Mouse (Mus musculus) forebrain, embryonic 13.5 days (tissue): ENCODE data around the gene Ttc30a1. TPM values are rescaled to one million over a fixed set of nuclear protein-coding genes. Genes with fewer than 3 reads are reported as not detected.
A peak's percentile ranks its signal among the peaks of the same experiment; 100 is the strongest.
"Not testable (repeated sequence)": the region's sequence is repeated elsewhere in the genome, so short reads cannot be mapped to it uniquely, and the experiment has no call there.

Experiments used
- ATAC-seq: fragments of 200-750 bp; cut with Nextera tagmentation; 2 replicates; pipeline ENCODE4 v1.8.0; 2017
- H3K27ac ChIP-seq: fragments of 300-500 bp; sonication (generic); 2 replicates; pipeline ENCODE4 v1.5.1; 2015; ENCODE audit warnings: inconsistent platforms, mild to moderate bottlenecking, moderate library complexity
- H3K27me3 ChIP-seq: fragments of 300-500 bp; sonication (generic); 2 replicates; pipeline ENCODE4 v1.6.1; 2015; ENCODE audit warnings: mild to moderate bottlenecking, inconsistent platforms
- H3K36me3 ChIP-seq: fragments of 300-500 bp; sonication (generic); 2 replicates; pipeline ENCODE4 v1.6.1; 2015; ENCODE audit warnings: mild to moderate bottlenecking, inconsistent platforms; ENCODE audit not compliant: poor library complexity, severe bottlenecking
- H3K4me1 ChIP-seq: fragments of 300-500 bp; sonication (generic); 2 replicates; pipeline ENCODE4 v1.6.1; 2015; ENCODE audit warnings: inconsistent platforms
- H3K4me2 ChIP-seq: fragments of 300-500 bp; sonication (generic); 2 replicates; pipeline ENCODE4 v1.6.1; 2015; ENCODE audit warnings: inconsistent platforms, mild to moderate bottlenecking, moderate library complexity
- H3K4me3 ChIP-seq: fragments of 300-500 bp; sonication (generic); 2 replicates; pipeline ENCODE4 v1.5.1; 2015; ENCODE audit warnings: mild to moderate bottlenecking, inconsistent platforms
- H3K9ac ChIP-seq: fragments of 300-500 bp; sonication (generic); 2 replicates; pipeline ENCODE4 v1.6.1; 2015; ENCODE audit warnings: mild to moderate bottlenecking, inconsistent platforms
- H3K9me3 ChIP-seq: fragments of 300-500 bp; sonication (generic); replicated peaks from 2 replicates; pipeline ENCODE4 v1.6.1; 2016; ENCODE audit warnings: inconsistent platforms
- WGBS: fragments of 180-500 bp; shearing (Covaris S2); methylation state at CpG from one replicate; pipeline ENCODE4 v1.1.7; 2015; 5-methylcytosine and 5-hydroxymethylcytosine counted together
- polyA plus RNA-seq: library from polyadenylated mRNA; unstranded; fragments of >200 nt; fragmentation: Nextera tagmentation; extraction: Ambion mirVana; gene quantifications from 2 replicates; pipeline ENCODE4 v1.2.1, GENCODE M21; 2015

Ttc30a1 gene
- polyA plus RNA-seq, 1 experiment from 2014 or later = 8.1 TPM

DNA sequence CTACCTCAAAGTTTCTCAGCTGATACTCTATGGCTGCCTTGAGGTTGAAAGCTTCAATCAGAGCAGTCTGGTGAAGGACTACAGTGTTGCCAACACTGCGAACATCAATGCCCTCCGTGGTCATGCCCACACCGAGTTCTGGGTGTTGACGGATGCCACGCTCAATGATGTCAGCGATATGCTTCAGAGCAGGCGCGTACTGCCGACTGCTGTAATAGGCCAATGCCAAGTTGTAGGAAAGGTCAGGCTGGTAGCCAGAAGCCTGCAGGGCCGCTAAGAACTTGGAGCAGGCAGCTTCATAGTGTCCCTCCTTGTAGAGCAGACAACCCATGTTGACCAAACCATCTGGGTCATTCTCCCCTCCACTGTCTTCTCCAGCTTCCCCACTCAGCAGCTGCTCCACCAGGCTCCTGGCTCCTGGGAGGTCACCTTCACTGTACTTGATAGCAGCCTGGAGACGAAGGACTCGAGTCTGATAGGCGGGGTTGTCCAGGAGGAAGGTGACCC lies 781 bp downstream of the Ttc30a1 start:
- Histone ChIP-seq H3K4me2 (peak overlapping the region; percentile 64), H3K4me3 (peak overlapping the region; percentile 47), H3K9ac (0 out of 2 replicates have a peak overlapping the region, but pooled peaks have one; percentile 37)
- not testable (repeated sequence) for H3K4me1 ChIP-seq, H3K27ac ChIP-seq, H3K9me3 ChIP-seq, H3K36me3 ChIP-seq, H3K27me3 ChIP-seq
- 98% methylated on average over 13 of the region's 13 CpGs for WGBS
- peak; percentile 19; the same call in 1 of the 2 replicates for ATAC-seq

DNA sequence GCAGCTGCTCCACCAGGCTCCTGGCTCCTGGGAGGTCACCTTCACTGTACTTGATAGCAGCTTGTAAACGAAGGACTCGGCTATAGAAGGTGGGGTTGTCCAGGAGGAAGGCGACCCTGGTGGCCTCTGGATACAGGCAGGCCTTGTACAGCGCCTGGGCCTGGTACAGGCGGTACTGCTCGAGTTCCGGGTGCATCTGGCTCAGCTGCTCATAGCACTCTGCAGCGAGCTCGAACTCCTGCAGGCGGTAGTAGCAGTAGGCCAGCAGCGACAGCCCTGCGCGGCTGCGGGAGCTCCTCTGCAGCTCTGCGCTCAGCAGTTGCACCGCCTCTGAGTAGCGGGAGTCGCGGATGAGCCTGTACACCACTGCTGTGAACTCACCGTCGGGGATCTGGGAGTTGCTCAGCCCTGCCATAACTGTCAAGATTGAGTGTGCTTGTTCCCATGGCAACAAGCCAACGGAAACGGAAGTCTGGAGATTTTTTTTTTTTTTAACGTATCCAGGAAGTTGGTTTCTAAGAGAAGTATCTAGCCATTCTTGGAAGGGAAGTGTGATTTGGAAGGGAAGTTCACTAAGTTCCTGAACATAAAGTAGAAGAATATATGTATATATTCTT lies 3.9 kb downstream of the Ttc30a1 start, which contains the start of gene Ttc30a2:
TSS of gene Ttc30a2 (minus strand) at position 419 of the 617 bp plus-strand sequence.
- H3K27ac ChIP-seq, H3K36me3 ChIP-seq, ATAC-seq, H3K27me3 ChIP-seq, H3K4me3 ChIP-seq, H3K9me3 ChIP-seq, H3K4me1 ChIP-seq, H3K4me2 ChIP-seq, H3K9ac ChIP-seq: not testable (repeated sequence)
- WGBS = 24% methylated on average over 20 of the region's 24 CpGs

DNA sequence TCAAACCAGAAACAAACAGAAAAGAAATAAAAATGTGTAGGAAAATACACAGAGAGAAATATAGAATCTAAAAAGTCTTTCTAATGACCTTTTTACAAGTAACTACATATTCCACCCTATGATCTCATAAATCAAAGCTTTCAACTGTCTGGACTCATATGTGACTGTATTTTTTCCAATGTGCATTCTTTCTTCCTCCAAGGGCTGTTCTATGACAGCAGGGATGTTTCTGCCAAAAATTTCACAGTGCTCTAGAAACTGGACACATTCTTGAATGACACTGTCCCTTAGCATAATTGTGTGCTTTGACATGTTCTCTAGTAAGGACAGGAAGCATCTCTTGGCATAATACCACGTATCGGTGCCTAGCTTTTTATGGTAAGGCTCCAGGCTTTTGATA lies 5.7 kb downstream of the Ttc30a1 start:
- H3K27me3 ChIP-seq, H3K4me2 ChIP-seq, H3K9ac ChIP-seq, H3K4me3 ChIP-seq, H3K4me1 ChIP-seq, ATAC-seq, H3K36me3 ChIP-seq, H3K27ac ChIP-seq, H3K9me3 ChIP-seq: not testable (repeated sequence)
- 90% methylated on average over 2 of the region's 2 CpGs for WGBS

DNA sequence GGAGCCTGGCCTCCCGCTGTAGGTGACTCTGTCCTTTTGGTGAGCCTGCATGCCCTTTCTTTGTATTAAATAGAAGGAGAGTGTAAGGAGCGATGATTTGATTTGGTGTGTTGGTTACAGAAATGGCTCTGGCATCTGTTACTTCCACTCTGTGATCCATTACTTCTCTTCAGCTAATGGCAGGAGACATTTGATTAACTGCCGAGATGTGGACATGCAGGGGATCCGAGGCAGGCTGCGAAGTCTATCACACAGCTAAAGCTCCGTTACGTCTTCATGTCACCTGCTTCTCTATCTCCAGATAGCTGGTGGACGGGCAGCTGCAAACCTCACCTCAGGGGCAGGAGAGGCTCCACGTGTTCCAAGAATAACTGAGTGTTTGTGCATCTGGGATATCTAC lies 7.6 kb downstream of the Ttc30a1 start:
- H3K4me3 ChIP-seq = no peak overlapping the region
- H3K27ac ChIP-seq = no peak overlapping the region
- no peaks in the 10 kb centered on the region for H3K36me3 ChIP-seq
- no peaks in the 10 kb centered on the region for H3K4me1 ChIP-seq
- H3K27me3 ChIP-seq = no peaks in the 10 kb centered on the region
- ATAC-seq = no peak
- H3K9ac ChIP-seq = no peak overlapping the region
- no peaks in the 10 kb centered on the region for H3K9me3 ChIP-seq
- H3K4me2 ChIP-seq = no peak overlapping the region
- 76% methylated on average over 9 of the region's 9 CpGs for WGBS

DNA sequence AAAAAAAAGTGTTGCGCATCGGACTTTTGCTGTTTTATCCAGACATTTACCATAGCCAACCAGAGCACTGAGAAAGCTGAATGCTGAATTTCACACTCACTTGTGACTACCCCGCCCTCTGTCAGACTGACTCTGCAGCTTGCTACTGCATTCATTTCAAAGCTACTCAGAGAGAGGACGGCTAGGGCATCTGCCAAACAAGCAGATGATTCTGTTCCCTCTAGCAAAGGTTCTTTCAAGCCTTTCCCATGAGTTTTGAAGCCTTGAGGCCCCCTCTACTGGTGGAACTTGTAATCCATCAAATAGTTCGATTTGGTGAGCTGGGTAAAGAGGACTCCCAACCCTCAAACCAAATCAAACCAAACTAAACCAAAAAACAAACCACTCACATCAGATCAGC lies 16.8 kb downstream of the Ttc30a1 start:
- ATAC-seq = peak; percentile 86
- H3K27ac ChIP-seq = no peak overlapping the region

DNA sequence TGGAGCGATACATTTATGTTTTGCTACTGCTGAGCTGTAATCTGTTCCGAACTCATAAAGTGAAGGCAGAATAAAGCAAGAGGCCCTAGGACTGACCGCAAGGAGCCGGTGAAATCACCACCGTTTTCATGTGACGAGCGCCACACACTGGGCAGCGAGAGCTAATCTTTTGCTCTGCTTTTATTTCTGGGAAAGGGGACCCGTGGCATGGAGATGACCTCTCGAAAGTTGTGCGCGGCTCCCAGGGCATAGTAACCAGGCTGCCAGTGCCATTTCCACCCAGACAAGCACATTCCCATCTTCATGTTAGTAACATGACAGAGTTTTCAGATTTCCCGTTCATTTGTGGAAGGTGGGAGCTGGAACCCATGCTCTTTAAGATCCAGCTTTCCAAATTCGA lies 17.3 kb downstream of the Ttc30a1 start:
- WGBS = 18% methylated on average over 14 of the region's 14 CpGs
- Histone ChIP-seq H3K4me2 (peak overlapping the region; percentile 40), H3K27me3 (0 out of 2 replicates have a peak, but pooled peaks cover 5% of the 10 kb centered on the region), H3K9ac (no peak overlapping the region), H3K36me3 (no peaks in the 10 kb centered on the region), H3K4me1 (peaks cover 24% of the 10 kb centered on the region), H3K4me3 (no peak overlapping the region), H3K9me3 (no peaks in the 10 kb centered on the region), H3K27ac (no peak overlapping the region)
- ATAC-seq = 0 out of 2 replicates have a peak, but pooled peaks have one; percentile 2

More for the DNA sequence above, 16.8 kb downstream of the Ttc30a1 start:
- H3K9ac ChIP-seq = no peak overlapping the region
- H3K4me2 ChIP-seq = peak overlapping the region; percentile 40
- H3K9me3 ChIP-seq = no peaks in the 10 kb centered on the region
- 0 out of 2 replicates have a peak, but pooled peaks cover 5% of the 10 kb centered on the region for H3K27me3 ChIP-seq
- H3K36me3 ChIP-seq = no peaks in the 10 kb centered on the region
- peaks cover 19% of the 10 kb centered on the region for H3K4me1 ChIP-seq
- no peak overlapping the region for H3K4me3 ChIP-seq
- WGBS = 29% methylated on average over 5 of the region's 5 CpGs

DNA sequence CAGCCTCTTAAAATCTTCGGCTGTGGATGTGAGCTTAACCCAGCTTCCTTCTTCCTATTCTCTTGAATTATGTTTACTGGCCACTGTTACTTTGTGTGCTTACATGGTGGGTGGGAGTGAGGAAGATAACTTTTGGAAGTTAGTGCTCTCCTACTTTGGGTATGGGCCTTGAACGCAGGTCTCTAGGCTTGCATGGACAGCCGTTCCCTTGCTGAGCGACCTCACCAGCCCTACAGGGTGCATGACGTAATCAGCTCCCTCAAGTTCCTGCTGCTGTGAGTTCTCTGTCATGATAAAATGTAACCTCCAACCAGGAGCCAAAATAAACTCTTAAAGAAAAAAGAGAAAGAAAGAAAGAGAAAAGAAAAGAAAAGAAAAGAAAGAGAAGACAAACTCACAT lies 17.7 kb downstream of the Ttc30a1 start:
- WGBS = 68% methylated on average over 5 of the region's 5 CpGs
- H3K36me3 ChIP-seq = no peaks in the 10 kb centered on the region
- H3K4me3 ChIP-seq = no peak overlapping the region
- no peaks in the 10 kb centered on the region for H3K9me3 ChIP-seq
- peaks cover 28% of the 10 kb centered on the region for H3K4me1 ChIP-seq
- H3K27ac ChIP-seq = no peak overlapping the region
- no peak for ATAC-seq
- H3K9ac ChIP-seq = no peak overlapping the region
- H3K4me2 ChIP-seq = peak overlapping the region; percentile 40
- 0 out of 2 replicates have a peak, but pooled peaks cover 5% of the 10 kb centered on the region for H3K27me3 ChIP-seq

DNA sequence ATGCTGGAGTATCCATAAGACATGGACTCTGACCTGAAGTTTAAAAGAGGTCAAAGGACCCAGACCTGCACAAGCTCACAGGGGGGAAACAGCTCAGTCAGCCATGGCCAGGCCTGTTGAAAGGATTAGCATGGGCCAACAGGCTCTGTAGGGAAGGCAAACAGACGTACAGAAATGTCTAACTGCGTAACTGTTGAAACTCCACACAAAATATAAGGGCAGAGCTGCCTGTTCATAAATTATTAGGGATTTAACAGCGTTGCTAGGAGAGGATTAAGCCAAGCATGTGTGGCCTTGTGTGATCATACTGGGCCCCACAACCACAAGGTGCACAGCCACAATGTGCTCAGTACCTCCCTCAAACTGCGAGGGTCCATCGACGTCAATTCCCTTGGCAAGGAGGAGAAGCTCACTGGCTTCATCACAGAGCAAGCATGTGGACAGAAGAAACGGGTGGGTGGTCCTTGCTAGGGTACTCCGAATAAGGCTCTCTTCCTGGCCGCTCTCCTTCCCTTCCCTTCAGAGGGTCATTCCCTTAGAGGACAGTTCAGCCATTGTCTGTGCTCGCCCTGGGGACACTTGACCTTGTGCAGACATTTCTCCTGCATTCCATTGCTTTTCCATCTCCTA lies 18.4 kb downstream of the Ttc30a1 start:
- Histone ChIP-seq H3K4me1 (peaks cover 35% of the 10 kb centered on the region), H3K27ac (no peak overlapping the region), H3K9me3 (no peaks in the 10 kb centered on the region), H3K4me3 (no peak overlapping the region), H3K9ac (no peak overlapping the region), H3K36me3 (no peaks in the 10 kb centered on the region), H3K27me3 (0 out of 2 replicates have a peak, but pooled peaks cover 5% of the 10 kb centered on the region), H3K4me2 (no peak overlapping the region)
- ATAC-seq = no peak
- WGBS = 59% methylated on average over 10 of the region's 10 CpGs

DNA sequence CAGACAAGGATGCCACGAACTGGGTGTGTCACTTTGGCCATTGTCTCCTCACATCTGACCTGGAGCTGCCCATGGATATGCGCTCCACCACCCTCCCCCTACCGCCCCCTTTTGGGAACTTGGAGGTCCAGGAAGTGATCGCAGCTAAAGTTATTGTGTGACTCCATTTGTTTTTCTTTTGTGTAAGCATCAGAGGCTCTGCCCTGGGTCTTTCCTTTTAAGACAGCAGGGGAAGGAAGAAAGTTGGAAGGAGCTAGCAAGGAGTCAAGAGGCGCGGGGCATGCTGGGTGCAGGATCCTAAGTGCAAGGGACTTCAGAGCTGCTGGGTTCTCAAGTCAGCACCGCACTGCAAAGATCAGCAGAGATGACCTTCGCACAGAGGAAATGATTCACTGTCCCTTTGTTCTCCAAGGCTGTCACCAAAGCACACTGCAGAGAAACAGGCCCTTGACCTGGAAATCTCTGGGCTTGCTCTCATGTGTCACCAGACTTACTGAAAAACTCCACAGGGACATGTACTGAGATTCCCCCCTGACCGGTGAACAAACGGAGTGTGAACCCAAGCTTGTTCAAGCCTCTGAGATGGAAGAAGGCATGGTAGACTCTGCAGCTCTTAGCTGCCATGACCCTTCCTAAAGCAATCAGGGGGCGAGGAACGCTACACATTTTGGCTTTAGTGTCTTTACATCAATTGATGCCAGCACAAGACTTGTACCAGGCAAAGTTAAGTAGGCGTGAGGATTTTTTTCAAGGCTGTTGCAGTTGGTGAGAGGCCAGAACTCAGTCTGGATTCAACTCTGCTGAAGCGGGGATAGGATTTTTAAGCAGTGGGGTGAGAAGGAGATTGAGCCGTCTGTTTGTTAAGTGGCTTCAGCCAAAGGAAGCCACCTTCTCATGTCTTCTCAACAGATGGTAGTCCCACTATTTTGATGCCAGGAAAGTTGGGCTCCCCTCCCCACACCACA lies 21.1 kb downstream of the Ttc30a1 start:
- Histone ChIP-seq H3K27me3 (0 out of 2 replicates have a peak, but pooled peaks cover 5% of the 10 kb centered on the region), H3K36me3 (no peaks in the 10 kb centered on the region), H3K4me1 (peaks cover 43% of the 10 kb centered on the region), H3K4me3 (peak overlapping the region; percentile 17; the same call in 1 of the 2 replicates), H3K9me3 (no peaks in the 10 kb centered on the region), H3K9ac (no peak overlapping the region), H3K27ac (peak overlapping the region; percentile 66), H3K4me2 (peak overlapping the region; percentile 48)
- WGBS = 52% methylated on average over 15 of the region's 15 CpGs
- ATAC-seq = 0 out of 2 replicates have a peak, but pooled peaks have one; percentile 5

DNA sequence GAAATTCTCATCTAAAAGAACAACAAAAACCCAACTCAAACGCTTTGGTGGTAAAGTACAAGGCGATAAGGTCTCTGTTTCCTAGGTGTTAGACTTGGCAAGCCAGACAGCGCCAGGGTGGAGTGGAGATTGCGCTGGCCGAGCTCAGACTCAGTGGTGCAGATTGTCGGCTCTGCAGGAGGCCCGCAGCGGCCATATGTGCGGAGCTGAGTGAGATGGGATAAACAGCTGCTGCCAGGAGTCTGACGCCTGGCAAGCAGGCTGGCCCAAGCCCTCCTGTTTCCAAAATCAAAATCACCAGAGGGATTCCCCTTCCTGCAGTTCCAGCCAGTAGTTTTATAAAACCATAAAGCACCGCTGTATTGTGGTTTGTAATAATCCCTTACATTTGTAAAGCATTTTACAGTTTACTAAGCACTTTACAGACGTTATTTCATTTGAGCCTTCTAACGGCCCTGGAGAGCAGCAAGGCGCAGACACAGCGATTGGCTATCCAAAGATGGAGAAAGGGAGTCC lies 21.9 kb downstream of the Ttc30a1 start:
- Histone ChIP-seq H3K9me3 (no peaks in the 10 kb centered on the region), H3K9ac (peak overlapping the region; percentile 38; the same call in 1 of the 2 replicates), H3K36me3 (no peaks in the 10 kb centered on the region), H3K4me3 (peak overlapping the region; percentile 17), H3K27ac (peak overlapping the region; percentile 66), H3K27me3 (0 out of 2 replicates have a peak, but pooled peaks cover 5% of the 10 kb centered on the region), H3K4me2 (peak overlapping the region; percentile 48), H3K4me1 (peaks cover 41% of the 10 kb centered on the region)
- WGBS = 6% methylated on average over 15 of the region's 15 CpGs
- ATAC-seq = peak; percentile 77

DNA sequence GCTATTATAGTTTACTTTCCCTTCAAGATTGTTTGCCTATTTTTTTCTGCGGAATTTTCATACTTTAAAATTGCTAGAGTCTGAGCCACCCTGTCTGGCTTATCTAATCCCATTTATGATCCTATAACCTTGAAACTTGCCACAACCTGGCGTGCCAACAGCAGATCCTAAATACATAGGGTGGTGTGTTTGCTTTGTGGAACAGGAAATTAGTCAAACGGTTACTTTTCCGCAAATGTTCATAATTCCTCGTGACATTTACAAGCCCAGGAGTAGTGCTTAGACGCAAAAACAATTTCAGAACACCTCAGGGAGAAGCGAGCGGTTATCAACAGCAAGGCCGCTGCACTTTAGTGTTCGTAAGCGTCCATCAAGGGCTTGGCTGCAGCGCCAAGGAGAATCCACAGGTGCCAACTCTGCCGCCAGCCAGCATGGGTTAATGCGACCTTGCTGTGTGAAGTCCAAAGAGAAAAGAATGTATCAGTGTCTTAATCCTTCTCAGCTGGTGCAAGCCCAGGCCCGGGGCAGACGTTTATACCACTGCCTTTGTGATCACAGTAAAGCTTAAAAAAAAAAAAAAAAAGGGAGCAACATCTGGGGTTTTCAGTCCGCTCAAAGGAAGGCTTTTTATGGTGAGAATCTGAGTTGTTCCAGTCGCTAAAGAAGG lies 22.5 kb downstream of the Ttc30a1 start:
- Histone ChIP-seq H3K9me3 (no peaks in the 10 kb centered on the region), H3K36me3 (no peaks in the 10 kb centered on the region), H3K9ac (no peak overlapping the region), H3K4me3 (peak overlapping the region; percentile 17), H3K4me2 (peak overlapping the region; percentile 48), H3K4me1 (peaks cover 35% of the 10 kb centered on the region), H3K27me3 (0 out of 2 replicates have a peak, but pooled peaks cover 5% of the 10 kb centered on the region), H3K27ac (peak overlapping the region; percentile 66)
- peak; percentile 35; the same call in 1 of the 2 replicates for ATAC-seq
- 20% methylated on average over 18 of the region's 18 CpGs for WGBS
